Mouse (Mus musculus) heart, adult 8-10 months (tissue): ENCODE data around the gene Mis12. TPM values are rescaled to one million over a fixed set of nuclear protein-coding genes. Genes with fewer than 3 reads are reported as not detected.

ENCODE experiments used
- DNase-seq: peaks from one replicate; pipeline ENCODE4 v3.0.0; 2022; ENCODE audit warnings: low spot score
- total RNA-seq, 4 experiments: library from RNA; stranded (reverse); gene quantifications; 2 replicates each; pipeline ENCODE4 v1.2.4; 2022

The Mis12 gene
- total RNA-seq = 1 to 10 TPM; 5.6 to 9.2 (median 6.9) TPM

- peak; percentile 99 for DNase-seq
These were observed at the start of gene Mis12, which contains the start of gene Derl2 for GRCm38 (mm10) chr11:71019201-71020068. Gene Mis12 (plus strand): TSS chr11:71019611. Gene Derl2 (minus strand): TSS chr11:71019841.

GRCm38 (mm10) chr11:70969821-70970559, 49.4 kb upstream of the Mis12 start, which contains the start of the genes Nup88 and Rpain:
Gene Nup88 (minus strand): TSS chr11:70969973.
Gene Rpain (plus strand): TSS chr11:70970213.
- peak; percentile 95 for DNase-seq

GRCm38 (mm10) chr11:70970560-70971540, 48.6 kb upstream of the Mis12 start:
- DNase-seq = no peak

- no peak for DNase-seq
These were observed 46.8 kb upstream of the Mis12 start for GRCm38 (mm10) chr11:70972586-70972985.

GRCm38 (mm10) chr11:70973947-70974346, 45.5 kb upstream of the Mis12 start:
- DNase-seq = no peak

GRCm38 (mm10) chr11:70975193-70975592, 44.2 kb upstream of the Mis12 start:
- no peak for DNase-seq

GRCm38 (mm10) chr11:70977293-70977692, 42.1 kb upstream of the Mis12 start:
- no peak for DNase-seq

GRCm38 (mm10) chr11:70980232-70980631, 39.2 kb upstream of the Mis12 start:
- DNase-seq = no peak

GRCm38 (mm10) chr11:70980751-70981510, 38.5 kb upstream of the Mis12 start:
- DNase-seq = no peak

- DNase-seq = no peak
These were observed 37.4 kb upstream of the Mis12 start for GRCm38 (mm10) chr11:70982030-70982429.

GRCm38 (mm10) chr11:70982557-70983228, 36.7 kb upstream of the Mis12 start, which contains the start of gene C1qbp:
Gene C1qbp (minus strand): TSS chr11:70983026.
- DNase-seq = peak; percentile 91

GRCm38 (mm10) chr11:71001167-71001566, 18.2 kb upstream of the Mis12 start:
- DNase-seq = no peak

GRCm38 (mm10) chr11:71003611-71004315, 15.6 kb upstream of the Mis12 start:
- DNase-seq = no peak

- peak; percentile 97 for DNase-seq
These were observed 15.1 kb upstream of the Mis12 start, which contains the start of gene Dhx33 for GRCm38 (mm10) chr11:71004316-71004773. Gene Dhx33 (minus strand): TSS chr11:71004437.

- DNase-seq = no peak
These were observed 14.4 kb upstream of the Mis12 start for GRCm38 (mm10) chr11:71005046-71005445.

- no peak for DNase-seq
These were observed 12.4 kb upstream of the Mis12 start for GRCm38 (mm10) chr11:71007026-71007425.

GRCm38 (mm10) chr11:71007831-71008230, 11.6 kb upstream of the Mis12 start:
- DNase-seq = no peak

- DNase-seq = peak; percentile 64
These were observed 11.1 kb upstream of the Mis12 start for GRCm38 (mm10) chr11:71008321-71008720.

GRCm38 (mm10) chr11:71012743-71013142, 6.7 kb upstream of the Mis12 start:
- DNase-seq = no peak
